Comparison of ENCODE assay signal across 2 mouse cellular contexts in the genomic region with DNA sequence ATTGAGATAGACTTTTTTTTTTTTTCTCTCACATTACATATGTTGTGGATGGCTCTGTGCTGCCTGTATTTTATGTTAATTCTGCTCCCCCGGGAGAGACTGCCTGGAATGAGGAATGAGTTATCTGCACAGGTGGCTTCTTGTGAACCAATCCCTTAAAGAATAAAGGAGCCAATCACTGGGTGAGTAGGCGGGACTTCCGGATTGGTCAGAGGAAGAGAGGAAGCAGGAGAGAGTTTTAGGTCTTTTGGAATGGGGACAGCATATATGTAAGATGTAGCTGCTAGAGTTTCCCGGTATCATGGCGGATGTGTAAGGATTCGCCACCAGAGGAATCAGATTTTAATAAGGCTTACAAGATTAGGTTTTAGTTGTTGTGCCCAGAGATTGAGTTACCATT.
TF ChIP-seq lines count a peak whose summit lies in the region.

No protein-coding gene starts in this region.

TF ChIP-seq in MEL, 35 proteins besides CTCF, POLR2A, EP300 and RAD21:
- TF ChIP-seq ELF1 (IDR thresholded peaks at IDR 0.05; ENCODE audit: low read depth, low read length) (no peak), CHD1 (IDR thresholded peaks at IDR 0.05; ENCODE audit: low read depth, low read length) (no peak), KAT2A (conservative IDR thresholded peaks at IDR 0.05; ENCODE audit: low read depth, low read length) (no peak), MAX (IDR thresholded peaks at IDR 0.05; ENCODE audit: low read length) (no peak), ZKSCAN1 (IDR thresholded peaks at IDR 0.05; ENCODE audit: low read depth, low read length) (no peak), USF2 (IDR thresholded peaks at IDR 0.05; ENCODE audit: borderline replicate concordance in 1 of 2, insufficient read depth in 1 of 2, low read depth in 1 of 2, low read length in 2 of 2) (no peak), JUND (IDR thresholded peaks at IDR 0.05; ENCODE audit: low read depth, low read length) (no peak), MAFK (IDR thresholded peaks at IDR 0.05; ENCODE audit: borderline replicate concordance, low read depth, low read length) (no peak), POLR2AphosphoS2 (IDR thresholded peaks at IDR 0.05; ENCODE audit: low read length) (no peak), MYC (IDR thresholded peaks at IDR 0.05; ENCODE audit: low read depth, low read length) (no peak), GATA1 (IDR thresholded peaks at IDR 0.05; ENCODE audit: low read depth, low read length) (no peak), NRF1 (IDR thresholded peaks at IDR 0.05; ENCODE audit: insufficient read depth, low read depth, low read length, poor library complexity, severe bottlenecking) (no peak)

TF ChIP-seq in myocyte, 11 proteins besides CTCF, POLR2A, EP300 and RAD21:
- TF ChIP-seq REST (IDR thresholded peaks at IDR 0.05; ENCODE audit: insufficient read depth, insufficient read length) (no peak), POLR2AphosphoS2 (IDR thresholded peaks at IDR 0.05; ENCODE audit: insufficient read length, low read depth) (no peak), E2F4 (IDR thresholded peaks at IDR 0.05; ENCODE audit: insufficient read depth) (no peak), CEBPB (IDR thresholded peaks at IDR 0.05; ENCODE audit: insufficient read depth, poor library complexity, severe bottlenecking) (no peak), SRF (IDR thresholded peaks at IDR 0.05; ENCODE audit: control insufficient read depth, insufficient read length, low read depth) (no peak), TCF12 (IDR thresholded peaks at IDR 0.05; ENCODE audit: insufficient read depth, poor library complexity, severe bottlenecking) (no peak), TCF3 (IDR thresholded peaks at IDR 0.05; ENCODE audit: insufficient read length, low read depth) (no peak), USF1 (IDR thresholded peaks at IDR 0.05; ENCODE audit: low read depth) (no peak), MYOG (IDR thresholded peaks at IDR 0.05; ENCODE audit: control insufficient read depth in 1 of 3, insufficient read depth in 1 of 3, insufficient read length in 2 of 3, low read depth in 2 of 3) (no peak), MAX (IDR thresholded peaks at IDR 0.05; ENCODE audit: low read depth) (no peak), MYOD1 (IDR thresholded peaks at IDR 0.05; ENCODE audit: control insufficient read depth in 1 of 3, insufficient read length in 2 of 3, low read depth in 2 of 3) (no peak)
